Mouse (Mus musculus): Measurements from ENCODE around the gene Ninj1.
A peak's percentile ranks its signal among the peaks of the same experiment; 100 is the strongest.

The Ninj1 gene

GRCm38 (mm10) chr13:49172335-49172734 is 14.9 kb upstream of the Ninj1 start:
- peak; percentile 85 for DNase-seq

GRCm38 (mm10) chr13:49172971-49173596 is 14.2 kb upstream of the Ninj1 start:
- peak; percentile 86 for DNase-seq

GRCm38 (mm10) chr13:49175509-49175908 is 11.8 kb upstream of the Ninj1 start:
- DNase-seq, result no peak

- DNase-seq, result peak; percentile 75
Observed at GRCm38 (mm10) chr13:49178839-49179585, 8.3 kb upstream of the Ninj1 start.

GRCm38 (mm10) chr13:49180274-49180673 is 7.0 kb upstream of the Ninj1 start:
- no peak for DNase-seq

- no peak for DNase-seq
Observed at GRCm38 (mm10) chr13:49180691-49181090, 6.6 kb upstream of the Ninj1 start.

GRCm38 (mm10) chr13:49181411-49181984 is 5.8 kb upstream of the Ninj1 start:
- no peak for DNase-seq

GRCm38 (mm10) chr13:49183161-49183560 is 4.1 kb upstream of the Ninj1 start:
- no peak for DNase-seq

GRCm38 (mm10) chr13:49183646-49184045 is 3.6 kb upstream of the Ninj1 start:
- DNase-seq, result no peak

GRCm38 (mm10) chr13:49186798-49187287 is 442 bp upstream of the Ninj1 start:
- no peak for DNase-seq

- no peak for DNase-seq
Observed at GRCm38 (mm10) chr13:49188219-49188965, 1.1 kb downstream of the Ninj1 start.

- no peak for DNase-seq
Observed at GRCm38 (mm10) chr13:49188966-49189360, 1.7 kb downstream of the Ninj1 start.

- no peak for DNase-seq
Observed at GRCm38 (mm10) chr13:49189970-49190870, 2.9 kb downstream of the Ninj1 start.

- no peak for DNase-seq
Observed at GRCm38 (mm10) chr13:49190876-49191672, 3.8 kb downstream of the Ninj1 start.

GRCm38 (mm10) chr13:49191673-49192035 is 4.4 kb downstream of the Ninj1 start:
- no peak for DNase-seq

GRCm38 (mm10) chr13:49192156-49192855 is 5.0 kb downstream of the Ninj1 start:
- no peak for DNase-seq

GRCm38 (mm10) chr13:49193650-49194049 is 6.4 kb downstream of the Ninj1 start:
- no peak for DNase-seq

- no peak for DNase-seq
Observed at GRCm38 (mm10) chr13:49194811-49195210, 7.5 kb downstream of the Ninj1 start.

- DNase-seq, result no peak
Observed at GRCm38 (mm10) chr13:49195651-49196050, 8.4 kb downstream of the Ninj1 start.

GRCm38 (mm10) chr13:49196211-49196610 is 8.9 kb downstream of the Ninj1 start:
- DNase-seq, result no peak

GRCm38 (mm10) chr13:49196766-49197165 is 9.5 kb downstream of the Ninj1 start:
- no peak for DNase-seq

Data from right cerebral cortex, adult 18-20 months (tissue).